Mouse (Mus musculus) liver, adult 2 months (tissue): Measurements from ENCODE around the gene Frmd4a.

ENCODE experiments used
- CTCF ChIP-seq: fragments of 200-500 bp; IDR thresholded peaks from 2 replicates; pipeline ENCODE4 v1.5.1; 2011; ENCODE audit warnings: low read depth, low read length, control low read depth
- POLR2A ChIP-seq: fragments of 200-500 bp; IDR thresholded peaks from 2 replicates; pipeline ENCODE4 v1.6.1; 2011; ENCODE audit warnings: low read length, control low read depth; ENCODE audit not compliant: insufficient read depth; ENCODE audit errors: extremely low read depth

DNA sequence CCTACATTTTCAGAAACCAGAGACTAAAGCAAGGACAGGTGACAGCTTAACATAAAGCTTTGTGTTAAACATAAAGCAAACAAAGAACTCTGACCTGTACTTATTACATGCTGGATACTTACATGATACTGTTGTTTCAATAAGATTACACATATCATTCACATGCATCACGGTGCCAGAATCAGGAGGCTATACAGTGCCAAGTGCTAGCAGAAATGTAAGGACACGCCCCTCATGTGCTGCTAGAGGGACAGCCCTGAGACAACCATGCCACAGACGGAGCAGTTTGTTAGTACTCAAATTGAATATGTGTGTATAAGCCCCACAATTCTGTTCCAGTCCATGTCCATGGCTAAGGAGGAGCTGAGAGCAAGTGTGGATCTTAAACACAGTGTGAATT lies 620.7 kb downstream of the Frmd4a start:
- TF ChIP-seq CTCF (no peak), POLR2A (no peak)
